Mouse (Mus musculus) MEL (cell line): Measurements from ENCODE around the gene Morc1.

Experiments
- CHD2 ChIP-seq: IDR thresholded peaks from 2 replicates; pipeline ENCODE4 v1.6.1; 2011; ENCODE audit warnings: low read length, improper control_type of control experiment
- CTCF ChIP-seq, 3 experiments: IDR thresholded peaks in 2 of 3; conservative IDR thresholded peaks in 1 of 3; 2 replicates each; pipeline ENCODE4 v1.5.1; 2011 to 2012; ENCODE audit warnings: low read length in 3 of 3, low read depth in 2 of 3, mild to moderate bottlenecking in 2 of 3, improper control_type of control experiment in 1 of 3, inconsistent platforms in 1 of 3, mixed read lengths in 1 of 3, moderate library complexity in 1 of 3; ENCODE audit not compliant: control insufficient read depth in 1 of 3, insufficient read depth in 1 of 3, poor library complexity in 1 of 3, severe bottlenecking in 1 of 3
- EP300 ChIP-seq, 2 experiments: IDR thresholded peaks; 2 replicates each; pipeline ENCODE4 v1.6.1; 2011; ENCODE audit warnings: improper control_type of control experiment in 2 of 2, low read length in 2 of 2, low read depth in 1 of 2, mild to moderate bottlenecking in 1 of 2
- POLR2A ChIP-seq, 2 experiments: IDR thresholded peaks; 2 replicates each; pipeline ENCODE4 v1.6.1; 2011 to 2012; ENCODE audit warnings: low read length in 2 of 2, mild to moderate bottlenecking in 2 of 2, control low read depth in 1 of 2, improper control_type of control experiment in 1 of 2, low read depth in 1 of 2, moderate library complexity in 1 of 2; ENCODE audit not compliant: control insufficient read depth in 1 of 2, insufficient read depth in 1 of 2, poor library complexity in 1 of 2
- RAD21 ChIP-seq: IDR thresholded peaks from 2 replicates; pipeline ENCODE4 v1.6.1; 2011; ENCODE audit warnings: mild to moderate bottlenecking, low read depth, low read length, improper control_type of control experiment
- TAL1 ChIP-seq: IDR thresholded peaks from 2 replicates; pipeline ENCODE4 v1.6.1; 2012; ENCODE audit warnings: mild to moderate bottlenecking, inconsistent platforms, low read length, moderate library complexity, mixed read lengths
- UBTF ChIP-seq: IDR thresholded peaks from 2 replicates; pipeline ENCODE4 v1.6.1; 2012; ENCODE audit warnings: low read depth, mild to moderate bottlenecking, inconsistent platforms, low read length, improper control_type of control experiment, moderate library complexity, borderline replicate concordance; ENCODE audit not compliant: insufficient read depth

DNA sequence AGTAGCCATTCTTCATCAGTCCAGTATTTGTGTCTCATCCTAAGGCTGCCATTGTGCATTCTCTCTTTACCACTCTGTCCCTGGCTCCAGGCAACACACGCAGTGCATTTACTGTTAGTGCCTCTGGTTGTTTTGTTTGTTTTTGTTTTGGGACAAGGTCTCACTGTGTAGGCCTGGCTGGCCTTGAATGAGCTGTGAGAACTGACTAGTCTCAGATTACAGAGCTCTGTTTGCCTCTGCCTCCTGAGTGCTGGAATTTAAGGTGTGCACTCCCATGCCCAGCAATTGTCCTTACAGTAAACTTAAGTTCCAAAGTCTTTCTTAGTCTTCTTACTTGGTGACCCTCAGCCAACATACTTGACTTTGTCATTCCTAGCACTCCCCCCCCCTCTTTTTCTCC lies 182.7 kb downstream of the Morc1 start:
- TF ChIP-seq TAL1: no peak
- no peak for TF ChIP-seq CTCF (IDR thresholded peaks at IDR 0.05 in 2 of 3, conservative IDR thresholded peaks at IDR 0.05 in 1 of 3; ENCODE audit: control insufficient read depth in 1 of 3, insufficient read depth in 1 of 3, low read depth in 2 of 3, low read length in 3 of 3, poor library complexity in 1 of 3, severe bottlenecking in 1 of 3)
- TF ChIP-seq CHD2: no peak
- no peak for TF ChIP-seq EP300 (IDR thresholded peaks at IDR 0.05; ENCODE audit: low read depth in 1 of 2, low read length in 2 of 2)
- no peak for TF ChIP-seq UBTF
- no peak for TF ChIP-seq RAD21
- no peak for TF ChIP-seq POLR2A (IDR thresholded peaks at IDR 0.05; ENCODE audit: control insufficient read depth in 1 of 2, insufficient read depth in 1 of 2, low read depth in 1 of 2, low read length in 2 of 2, poor library complexity in 1 of 2)
